Mouse (Mus musculus) layer of hippocampus, adult 9-10 months (tissue): Measurements from ENCODE around the gene Tes3-ps.

Source experiments
- DNase-seq: peaks from one replicate; pipeline ENCODE4 v3.0.0; 2022; ENCODE audit warnings: low spot score

Tes3-ps gene

DNA sequence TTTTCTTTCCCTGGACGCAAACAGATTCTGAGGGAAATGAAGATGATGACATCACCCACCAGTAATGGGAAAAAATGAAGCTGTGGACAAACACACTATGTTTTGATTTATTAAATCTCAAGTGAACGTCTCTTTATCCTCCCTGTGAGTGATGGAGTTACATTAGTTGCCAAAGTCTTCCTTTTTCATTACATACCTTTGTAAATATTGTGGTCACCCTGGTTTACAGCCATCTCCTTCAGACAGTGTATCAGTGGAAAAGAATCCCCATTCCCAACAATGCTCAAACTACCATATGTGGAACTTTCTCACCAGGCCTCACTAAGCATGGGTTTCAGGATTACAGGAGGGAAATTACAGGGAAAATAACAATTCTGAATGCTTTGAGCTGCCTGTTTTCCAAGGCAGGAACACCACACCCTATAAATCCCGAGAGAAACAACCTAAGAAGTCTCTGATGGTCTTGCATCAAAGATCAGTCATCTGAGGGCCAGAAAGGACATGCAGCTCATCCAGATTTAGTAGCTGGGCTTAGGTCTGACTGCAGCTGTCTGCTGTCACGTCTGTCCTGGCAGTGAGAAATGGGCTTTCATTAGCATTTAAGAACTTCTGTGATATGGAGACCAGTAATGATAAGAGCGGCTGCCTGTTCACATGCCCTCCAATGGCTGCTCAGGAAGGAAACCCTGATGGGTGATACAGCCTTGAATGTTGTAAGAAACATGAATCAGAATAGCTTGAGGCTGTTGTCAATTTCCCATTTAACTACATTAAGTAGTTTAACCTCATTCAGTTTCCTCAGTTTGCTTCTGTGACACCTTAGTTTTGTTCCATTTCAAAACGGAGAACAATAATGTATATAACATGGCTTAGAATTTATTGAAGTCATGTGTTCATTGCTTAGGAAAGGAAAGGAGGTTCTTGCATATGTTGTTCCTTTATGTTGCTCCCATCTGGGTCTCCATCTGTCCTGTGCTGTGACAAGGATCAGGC, at the start of gene Tes3-ps:
TSS of gene Tes3-ps (plus strand) at position 943 of the 993 bp plus-strand sequence.
- no peak for DNase-seq

DNA sequence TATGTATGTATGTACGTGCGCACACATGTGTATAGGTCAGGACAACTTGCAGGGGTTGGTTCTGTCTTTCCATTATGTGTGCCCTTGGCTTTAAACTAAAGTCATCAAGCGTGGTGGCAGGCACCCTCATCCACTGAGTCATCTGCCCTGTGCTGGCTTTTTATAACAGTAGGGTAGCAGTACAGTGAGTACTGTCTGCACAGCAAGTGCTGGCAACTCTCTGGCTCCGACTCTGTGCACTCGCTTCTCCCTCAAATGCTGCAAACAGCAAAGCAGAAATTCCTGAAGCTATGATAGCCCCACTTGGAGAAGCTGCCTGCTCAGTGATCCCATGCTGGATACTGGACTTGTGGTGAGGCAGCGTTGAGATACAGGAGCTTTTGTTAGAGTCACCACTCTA, 48.7 kb upstream of the Tes3-ps start:
- no peak for DNase-seq

- DNase-seq = no peak
Measured at GRCm38 (mm10) chr13:49449318-49449749, 43.8 kb upstream of the Tes3-ps start.

DNA sequence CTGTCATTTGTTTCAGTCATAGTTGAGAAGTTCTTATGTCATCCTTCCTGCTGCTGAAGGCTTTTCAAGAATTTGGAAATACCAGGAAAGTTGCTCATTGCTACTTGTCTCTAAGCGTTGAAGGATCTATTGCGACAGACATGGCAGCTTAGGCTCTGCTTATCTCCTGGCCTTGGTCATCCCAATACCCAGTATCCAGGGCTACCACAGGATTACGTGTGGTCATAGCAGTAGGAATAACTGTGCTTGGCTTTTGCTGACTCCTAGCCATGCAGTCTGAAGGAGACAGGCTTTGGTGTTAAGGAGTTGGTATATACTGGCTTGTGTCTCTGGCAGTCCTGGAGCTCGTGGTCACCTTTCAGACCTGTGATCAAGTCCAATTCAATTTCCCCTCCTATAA, 32.8 kb upstream of the Tes3-ps start:
- DNase-seq = no peak

DNA sequence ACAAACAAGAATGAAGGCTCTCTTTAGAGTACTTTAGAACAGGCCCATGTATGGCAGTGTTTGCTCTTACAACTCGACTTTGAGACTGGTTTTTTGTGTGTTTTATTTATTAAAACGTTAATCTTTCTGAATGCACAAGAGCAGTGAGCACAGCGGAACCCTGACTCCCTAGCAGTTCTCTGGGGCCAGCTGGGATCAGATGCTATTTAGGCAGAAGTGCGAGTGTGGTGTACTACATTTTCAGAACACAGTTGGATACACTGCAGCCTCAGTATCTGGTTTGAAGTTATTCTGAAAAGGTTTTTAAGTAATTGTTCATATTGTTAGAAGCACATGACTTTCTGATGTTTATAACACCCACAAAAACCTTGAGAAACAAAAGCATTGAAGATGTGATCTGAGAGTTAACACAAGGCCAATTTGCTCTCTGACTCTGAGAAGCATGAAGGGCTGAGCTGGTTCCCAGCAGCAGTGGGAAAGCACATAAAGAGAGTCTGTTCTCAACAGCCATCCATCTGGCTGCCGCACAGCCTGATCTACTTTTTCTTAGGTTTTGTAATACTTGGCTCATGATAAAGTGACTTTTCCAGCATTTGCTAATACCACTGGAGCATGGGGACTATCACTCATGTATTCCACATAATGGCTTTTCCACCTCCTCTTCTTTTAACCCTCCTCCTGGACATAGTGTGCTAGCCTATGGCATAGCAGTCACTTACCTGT, 32.3 kb upstream of the Tes3-ps start:
- DNase-seq = no peak

GRCm38 (mm10) chr13:49461458-49462132, 31.5 kb upstream of the Tes3-ps start:
- no peak for DNase-seq

- DNase-seq = no peak
Measured at GRCm38 (mm10) chr13:49462921-49463320, 30.2 kb upstream of the Tes3-ps start.

DNA sequence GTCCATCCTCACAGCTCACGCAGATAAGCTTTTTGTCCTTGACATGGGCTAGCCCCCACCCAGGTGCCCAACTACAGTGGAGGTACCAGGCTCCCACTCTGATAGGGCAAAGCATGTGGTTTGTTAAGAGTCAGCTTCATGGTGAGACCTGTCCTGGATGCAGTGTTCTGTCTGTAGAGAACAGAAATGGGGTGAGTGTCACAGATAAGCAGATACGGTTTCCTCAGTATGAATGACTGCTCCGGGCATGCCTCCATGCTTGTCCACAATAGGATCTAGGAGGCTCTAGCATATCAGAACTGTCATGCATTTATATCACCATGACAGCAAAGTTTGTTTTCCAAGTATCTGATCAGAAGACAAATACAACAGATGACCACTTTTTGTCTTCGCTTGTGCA, 27.2 kb upstream of the Tes3-ps start:
- DNase-seq = no peak

DNA sequence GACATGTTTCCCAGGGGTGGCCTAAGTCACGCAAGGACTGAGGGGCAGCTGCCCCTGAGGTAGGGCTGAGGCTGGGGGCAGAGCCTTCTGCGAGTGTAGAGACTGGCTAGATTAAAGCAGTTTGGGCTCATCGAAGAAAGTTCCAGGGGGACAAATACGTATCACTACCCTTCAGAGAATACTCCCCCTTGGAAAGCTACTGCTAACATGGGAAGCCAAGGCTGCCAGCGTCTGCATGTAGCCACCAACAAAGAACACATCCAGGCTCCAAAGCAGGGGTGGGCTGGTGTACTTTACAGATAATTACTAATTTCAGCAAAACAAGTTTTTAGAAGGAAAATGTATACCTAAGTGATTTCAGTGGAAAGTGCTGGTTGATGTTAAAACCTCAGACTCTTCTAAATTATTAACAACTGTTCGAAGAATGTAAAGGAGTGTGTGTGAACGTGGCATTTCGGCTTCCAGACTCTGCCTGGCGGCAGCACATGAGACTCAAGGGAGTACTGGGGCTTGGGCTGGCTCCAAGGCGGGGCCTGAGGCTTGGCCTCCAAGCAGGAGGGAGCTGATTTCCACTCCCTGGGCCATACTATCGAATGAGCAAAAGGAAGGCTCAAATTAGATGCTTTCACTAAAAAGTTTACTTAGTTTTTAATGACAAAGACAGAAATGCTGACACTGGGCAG, 26.6 kb upstream of the Tes3-ps start:
- no peak for DNase-seq

DNA sequence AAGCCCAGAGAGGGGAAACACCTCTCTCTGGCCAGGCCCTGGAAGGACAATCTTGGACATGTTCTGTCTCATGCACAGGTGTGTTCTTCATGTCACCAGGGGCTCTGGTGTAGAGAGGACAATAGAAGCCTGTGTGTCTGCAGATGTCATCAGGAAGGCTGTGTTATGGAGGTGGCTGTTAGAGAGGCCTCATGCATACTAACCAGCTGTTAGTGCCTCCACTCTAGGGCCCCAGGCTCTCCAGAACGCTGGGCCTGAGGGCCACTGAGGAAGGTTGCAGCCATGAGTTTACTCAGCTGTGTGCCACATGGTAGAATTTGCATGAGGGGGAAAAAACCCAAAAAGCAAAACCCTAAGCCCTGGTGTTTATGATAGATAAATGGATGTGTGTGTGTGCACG, 25.5 kb upstream of the Tes3-ps start:
- DNase-seq = no peak

GRCm38 (mm10) chr13:49469002-49469401, 24.1 kb upstream of the Tes3-ps start:
- DNase-seq = no peak

DNA sequence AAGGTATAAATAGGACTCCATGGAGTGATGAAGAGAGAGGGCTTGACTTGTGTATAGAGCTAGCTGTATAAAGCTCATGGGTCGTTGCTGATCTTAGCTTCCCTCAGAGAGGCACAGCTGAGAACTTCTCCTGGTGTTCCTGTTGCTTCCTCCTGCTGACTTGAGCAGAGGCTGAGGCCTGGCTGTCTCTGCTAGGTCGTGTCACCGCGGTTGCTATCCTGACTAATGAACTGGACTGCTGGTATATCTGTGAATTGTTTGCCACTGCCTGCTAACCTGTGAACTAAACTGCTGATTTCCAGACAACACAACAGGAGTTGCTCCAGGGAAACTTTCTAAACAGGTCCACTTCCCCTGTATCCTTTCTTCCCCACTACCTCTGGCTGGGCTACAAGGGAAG, 22.8 kb upstream of the Tes3-ps start:
- DNase-seq = no peak

DNA sequence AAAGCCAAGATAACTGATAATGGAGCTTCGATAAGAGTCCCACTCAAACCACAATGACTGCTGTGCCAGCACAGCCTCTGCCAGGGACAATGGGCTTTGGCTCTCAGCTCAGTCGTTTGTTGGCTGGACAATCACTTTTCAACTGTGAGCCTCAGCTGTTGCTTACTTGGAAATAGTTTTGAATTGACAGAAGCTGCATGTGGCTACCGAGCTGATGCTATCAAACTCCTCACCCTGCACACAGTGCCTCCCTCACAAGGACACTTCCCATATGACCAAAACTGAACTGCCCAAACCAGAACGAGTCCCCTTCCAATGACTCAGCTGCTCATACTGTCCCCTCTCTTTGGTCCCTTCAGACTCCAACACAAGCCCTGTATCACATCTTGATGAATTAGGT, 22.3 kb upstream of the Tes3-ps start:
- no peak for DNase-seq

GRCm38 (mm10) chr13:49471981-49472675, 21.0 kb upstream of the Tes3-ps start:
- DNase-seq = no peak

- no peak for DNase-seq
Measured at GRCm38 (mm10) chr13:49472676-49473005, 20.5 kb upstream of the Tes3-ps start.

DNA sequence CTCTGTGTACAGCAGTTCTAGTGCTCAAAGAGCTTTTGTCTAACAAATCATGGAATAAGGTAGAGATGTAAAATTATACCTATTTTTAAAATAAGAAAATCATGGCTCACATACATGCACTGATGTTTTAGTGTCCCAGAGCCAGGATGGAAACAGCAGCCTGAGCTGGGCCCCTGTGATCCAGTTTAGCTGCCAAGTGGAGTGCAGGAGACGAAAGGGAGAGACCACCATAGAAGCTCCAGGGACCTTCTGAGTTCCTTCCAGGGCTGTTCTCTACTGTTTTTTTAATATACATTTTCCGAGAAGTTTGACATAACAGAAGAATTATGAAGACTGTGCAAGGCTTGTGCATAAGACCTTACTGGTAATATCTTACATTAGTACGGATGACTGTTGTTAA, 15.2 kb upstream of the Tes3-ps start:
- DNase-seq = no peak

- no peak for DNase-seq
Measured at GRCm38 (mm10) chr13:49478851-49479374, 14.2 kb upstream of the Tes3-ps start.

- no peak for DNase-seq
Measured at GRCm38 (mm10) chr13:49479399-49479798, 13.7 kb upstream of the Tes3-ps start.

DNA sequence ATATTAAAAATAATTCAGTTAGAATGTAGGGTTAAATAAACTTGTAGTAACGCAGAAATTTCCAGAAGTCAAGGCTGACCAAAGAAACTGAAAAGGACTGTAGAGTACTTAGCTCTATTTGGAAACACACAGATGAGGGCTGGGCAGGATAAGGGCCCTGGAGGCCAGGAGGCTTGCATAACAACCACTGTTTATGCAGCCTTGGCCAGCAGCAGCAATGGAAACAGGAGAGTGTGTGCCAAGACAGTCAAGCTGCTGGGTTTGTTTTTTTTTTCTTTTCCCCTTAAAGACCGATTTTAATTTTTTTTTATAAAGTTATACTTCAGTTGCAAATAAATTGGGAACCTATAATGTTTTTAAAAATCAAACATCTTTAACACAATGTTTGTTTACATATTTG, 13.1 kb upstream of the Tes3-ps start:
- no peak for DNase-seq

GRCm38 (mm10) chr13:49480551-49480950, 12.6 kb upstream of the Tes3-ps start:
- DNase-seq = no peak

DNA sequence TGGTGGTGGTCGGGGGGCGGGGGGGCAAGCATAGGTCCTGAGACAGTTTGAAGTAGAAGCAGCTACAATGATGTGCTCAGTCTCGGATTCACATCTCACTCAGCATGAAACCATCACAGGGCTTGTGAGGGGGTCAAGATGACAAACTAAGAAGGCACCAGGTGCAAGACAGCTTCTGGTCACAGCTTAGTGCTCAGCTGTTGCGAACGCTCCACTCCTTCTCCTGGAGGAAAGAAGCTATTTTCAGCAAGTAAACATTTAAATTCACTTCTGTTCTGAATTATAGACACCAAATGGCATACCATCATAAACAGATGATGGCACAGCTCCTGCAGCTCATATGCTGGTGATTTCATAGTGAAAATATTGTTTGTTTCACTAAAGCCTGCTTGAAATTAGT, 7.7 kb upstream of the Tes3-ps start:
- DNase-seq = no peak
